Mouse (Mus musculus) heart, embryonic 11.5 days (tissue): ENCODE results near the gene Bhlhe40. TPM values are rescaled to one million over a fixed set of nuclear protein-coding genes. Genes with fewer than 3 reads are reported as not detected.

Source experiments
- ATAC-seq: fragments of 200-750 bp; cut with Nextera tagmentation; replicated peaks from 2 replicates; pipeline ENCODE4 v1.8.0; 2017; ENCODE audit warnings: moderate library complexity; ENCODE audit not compliant: insufficient number of reproducible peaks, low FRiP score, low TSS enrichment
- H3K27ac ChIP-seq: fragments of 300-500 bp; sonication (generic); 2 replicates; pipeline ENCODE4 v1.5.1; 2014; ENCODE audit warnings: mild to moderate bottlenecking, low read depth, low read length
- H3K27me3 ChIP-seq: fragments of 300-500 bp; sonication (generic); 2 replicates; pipeline ENCODE4 v1.6.1; 2014; ENCODE audit warnings: mild to moderate bottlenecking, low read length, mixed read lengths; ENCODE audit not compliant: control insufficient read depth, insufficient read depth
- H3K36me3 ChIP-seq: fragments of 300-500 bp; sonication (generic); 2 replicates; pipeline ENCODE4 v1.6.1; 2014; ENCODE audit warnings: mild to moderate bottlenecking, low read length, moderate library complexity, mixed read lengths; ENCODE audit not compliant: control insufficient read depth, insufficient read depth
- H3K4me1 ChIP-seq: fragments of 300-500 bp; sonication (generic); 2 replicates; pipeline ENCODE4 v1.6.1; 2014; ENCODE audit warnings: low read length; ENCODE audit not compliant: control insufficient read depth, insufficient read depth
- H3K4me2 ChIP-seq: fragments of 300-500 bp; sonication (generic); 2 replicates; pipeline ENCODE4 v1.6.1; 2014; ENCODE audit warnings: mild to moderate bottlenecking, moderate library complexity
- H3K4me3 ChIP-seq: fragments of 300-500 bp; sonication (generic); 2 replicates; pipeline ENCODE4 v1.5.1; 2014; ENCODE audit warnings: low read depth, low read length
- H3K9ac ChIP-seq: fragments of 300-500 bp; sonication (generic); 2 replicates; pipeline ENCODE4 v1.6.1; 2014; ENCODE audit warnings: mild to moderate bottlenecking, low read depth, low read length, moderate library complexity
- H3K9me3 ChIP-seq: fragments of 300-500 bp; sonication (generic); replicated peaks from 2 replicates; pipeline ENCODE4 v1.6.1; 2016; ENCODE audit warnings: low read length; ENCODE audit not compliant: control insufficient read depth
- WGBS: fragments of 180-500 bp; shearing (Covaris S2); extraction: QIAGEN DNeasy Blood & Tissue Kit; methylation state at CpG from one replicate; pipeline ENCODE4 v1.1.7; 2014; ENCODE audit not compliant: insufficient replicate concordance; 5-methylcytosine and 5-hydroxymethylcytosine counted together
- polyA plus RNA-seq: library from polyadenylated mRNA; unstranded; fragments of >200 nt; fragmentation: Nextera tagmentation; extraction: Ambion mirVana; gene quantifications from 2 replicates; pipeline ENCODE4 v1.2.1, GENCODE M21; 2014

Gene Bhlhe40
- polyA plus RNA-seq, 1 experiment from 2014 or later: 16.2 TPM

- H3K27me3 ChIP-seq: no peaks in the 10 kb centered on the region
- WGBS: 67% methylated on average over 5 of the region's 5 CpGs
- H3K4me2 ChIP-seq: no peak overlapping the region
- no peaks in the 10 kb centered on the region for H3K36me3 ChIP-seq
- 0 out of 2 replicates have a peak, but pooled peaks have one; percentile 16 for ATAC-seq
- 0 out of 2 replicates have a peak, but pooled peaks cover 3% of the 10 kb centered on the region for H3K4me1 ChIP-seq
- H3K27ac ChIP-seq: no peak overlapping the region
- no peak overlapping the region for H3K9ac ChIP-seq
- H3K4me3 ChIP-seq: no peak overlapping the region
- no peaks in the 10 kb centered on the region for H3K9me3 ChIP-seq
Observed at GRCm38 (mm10) chr6:108688344-108688743, 27.9 kb downstream of the Bhlhe40 start.

- no peak overlapping the region for H3K27ac ChIP-seq
- no peaks in the 10 kb centered on the region for H3K36me3 ChIP-seq
- ATAC-seq: no peak
- H3K9me3 ChIP-seq: no peaks in the 10 kb centered on the region
- 71% methylated on average over 3 of the region's 3 CpGs for WGBS
- no peak overlapping the region for H3K4me3 ChIP-seq
- no peak overlapping the region for H3K9ac ChIP-seq
- peaks cover 8% of the 10 kb centered on the region for H3K4me1 ChIP-seq
- H3K27me3 ChIP-seq: no peaks in the 10 kb centered on the region
- H3K4me2 ChIP-seq: no peak overlapping the region
Observed at GRCm38 (mm10) chr6:108692986-108693385, 32.6 kb downstream of the Bhlhe40 start.

GRCm38 (mm10) chr6:108694965-108695724 lies 34.7 kb downstream of the Bhlhe40 start:
- no peak overlapping the region for H3K9ac ChIP-seq
- H3K4me2 ChIP-seq: no peak overlapping the region
- H3K27me3 ChIP-seq: no peaks in the 10 kb centered on the region
- peaks cover 7% of the 10 kb centered on the region for H3K4me1 ChIP-seq
- ATAC-seq: no peak
- H3K36me3 ChIP-seq: no peaks in the 10 kb centered on the region
- no peak overlapping the region for H3K4me3 ChIP-seq
- no peak overlapping the region for H3K27ac ChIP-seq
- H3K9me3 ChIP-seq: no peaks in the 10 kb centered on the region
- 88% methylated on average over 8 of the region's 8 CpGs for WGBS

- no peak for ATAC-seq
- Histone ChIP-seq H3K27me3 (no peaks in the 10 kb centered on the region), H3K27ac (no peak overlapping the region)
Observed at GRCm38 (mm10) chr6:108695844-108696821, 35.7 kb downstream of the Bhlhe40 start.

GRCm38 (mm10) chr6:108696822-108697202 lies 36.4 kb downstream of the Bhlhe40 start:
- 85% methylated on average over 3 of the region's 3 CpGs for WGBS
- Histone ChIP-seq H3K9me3 (no peaks in the 10 kb centered on the region), H3K4me1 (peaks cover 12% of the 10 kb centered on the region), H3K9ac (no peak overlapping the region), H3K27ac (no peak overlapping the region), H3K27me3 (no peaks in the 10 kb centered on the region), H3K36me3 (no peaks in the 10 kb centered on the region), H3K4me2 (no peak overlapping the region), H3K4me3 (no peak overlapping the region)
- no peak for ATAC-seq

More at GRCm38 (mm10) chr6:108695844-108696821, 35.7 kb downstream of the Bhlhe40 start:
- Histone ChIP-seq H3K9ac (no peak overlapping the region), H3K9me3 (no peaks in the 10 kb centered on the region), H3K36me3 (no peaks in the 10 kb centered on the region), H3K4me3 (no peak overlapping the region), H3K4me1 (peaks cover 12% of the 10 kb centered on the region), H3K4me2 (no peak overlapping the region)
- WGBS: 69% methylated on average over 11 of the region's 11 CpGs

- Histone ChIP-seq H3K4me3 (no peak overlapping the region), H3K4me2 (no peak overlapping the region), H3K27me3 (no peaks in the 10 kb centered on the region), H3K27ac (no peak overlapping the region), H3K36me3 (no peaks in the 10 kb centered on the region), H3K4me1 (peaks cover 12% of the 10 kb centered on the region), H3K9ac (no peak overlapping the region), H3K9me3 (no peaks in the 10 kb centered on the region)
- WGBS: 83% methylated on average over 10 of the region's 10 CpGs
- no peak for ATAC-seq
Observed at GRCm38 (mm10) chr6:108697345-108697744, 36.9 kb downstream of the Bhlhe40 start.

GRCm38 (mm10) chr6:108698343-108698870 lies 38.0 kb downstream of the Bhlhe40 start:
- peaks cover 12% of the 10 kb centered on the region for H3K4me1 ChIP-seq
- no peak overlapping the region for H3K27ac ChIP-seq
- H3K9ac ChIP-seq: no peak overlapping the region
- no peaks in the 10 kb centered on the region for H3K9me3 ChIP-seq
- 60% methylated on average over 4 of the region's 4 CpGs for WGBS
- H3K27me3 ChIP-seq: no peaks in the 10 kb centered on the region
- no peaks in the 10 kb centered on the region for H3K36me3 ChIP-seq
- H3K4me2 ChIP-seq: no peak overlapping the region
- ATAC-seq: no peak
- H3K4me3 ChIP-seq: no peak overlapping the region

GRCm38 (mm10) chr6:108699679-108700078 lies 39.2 kb downstream of the Bhlhe40 start:
- Histone ChIP-seq H3K9ac (no peak overlapping the region), H3K36me3 (no peaks in the 10 kb centered on the region), H3K4me2 (no peak overlapping the region), H3K4me3 (no peak overlapping the region), H3K27me3 (no peaks in the 10 kb centered on the region), H3K27ac (no peak overlapping the region), H3K9me3 (no peaks in the 10 kb centered on the region), H3K4me1 (peaks cover 12% of the 10 kb centered on the region)
- 81% methylated on average over 3 of the region's 3 CpGs for WGBS
- no peak for ATAC-seq
